Mouse (Mus musculus): ENCODE measurements around the gene Stac2.

DNA sequence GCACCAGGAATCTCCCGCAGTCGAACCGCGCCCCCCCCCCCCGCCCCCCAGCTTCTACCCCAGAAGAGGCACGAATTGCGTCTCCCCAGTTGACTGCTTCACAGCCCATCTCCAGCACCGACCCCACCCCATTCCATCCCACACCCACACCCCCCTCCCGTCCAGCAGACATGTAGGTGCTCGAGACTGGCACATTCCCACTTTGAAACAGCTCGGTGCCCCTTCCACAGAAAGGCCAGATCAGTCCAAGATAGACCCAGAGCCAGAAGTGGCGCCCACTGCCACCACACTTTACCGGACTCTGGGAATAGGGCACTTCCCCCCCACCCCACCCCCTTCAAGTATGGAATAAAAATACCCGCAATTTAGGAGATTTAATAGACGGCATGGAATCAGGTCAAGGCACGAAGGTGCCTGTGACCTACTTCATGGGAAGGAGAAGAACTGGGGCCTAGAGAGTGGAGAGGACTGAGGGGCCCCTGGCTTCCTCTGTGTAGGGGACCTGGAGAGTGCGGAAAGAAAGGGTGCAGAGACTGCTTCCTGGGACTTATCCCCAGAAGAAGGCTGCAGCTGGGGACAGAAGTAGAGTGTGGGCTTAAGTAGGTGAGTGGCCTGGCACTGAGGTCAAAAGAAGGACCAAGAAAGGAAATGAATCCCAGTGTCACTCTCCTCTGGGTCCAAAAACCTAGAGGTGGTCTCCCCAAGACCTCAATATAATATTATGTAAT lies 66.4 kb downstream of the Stac2 start:
- TF ChIP-seq CTCF (IDR thresholded peaks at IDR 0.05; ENCODE audit: control insufficient read depth, insufficient read depth, insufficient read length) = no peak
- TF ChIP-seq MYOG (IDR thresholded peaks at IDR 0.05; ENCODE audit: control insufficient read depth, extremely low read depth, insufficient read length) = no peak
- no peak for TF ChIP-seq MAX (IDR thresholded peaks at IDR 0.05)
- no peak for TF ChIP-seq USF1 (IDR thresholded peaks at IDR 0.05; ENCODE audit: low read depth)
